Mouse (Mus musculus) E14TG2a.4 (cell line): ENCODE data around the gene Plppr2.

ENCODE experiments used
- CTCF ChIP-seq: conservative IDR thresholded peaks from 2 replicates; pipeline ENCODE4 v1.5.1; 2014; ENCODE audit warnings: low read length
- NANOG ChIP-seq: IDR thresholded peaks from 2 replicates; pipeline ENCODE4 v1.6.1; 2014; ENCODE audit warnings: borderline replicate concordance, low read length, mixed read lengths

DNA sequence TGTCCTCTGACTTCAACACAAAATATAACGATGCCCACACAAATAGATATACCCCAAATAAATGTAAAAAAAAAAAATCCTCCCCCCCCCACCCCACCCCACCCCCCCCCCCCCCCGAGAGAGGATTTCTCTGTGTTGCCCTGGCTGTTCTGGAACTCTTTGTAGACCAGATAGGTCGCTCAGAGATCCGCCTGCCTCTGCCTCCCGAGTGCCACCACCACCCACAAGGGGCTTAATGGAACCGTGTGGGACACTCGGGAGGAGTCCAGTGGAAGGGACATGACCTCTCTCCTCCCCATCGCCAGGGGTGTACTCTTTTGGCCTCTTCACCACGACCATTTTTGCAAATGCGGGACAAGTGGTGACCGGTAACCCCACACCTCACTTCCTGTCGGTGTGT lies 6.2 kb downstream of the Plppr2 start:
- TF ChIP-seq CTCF = no peak
- no peak for TF ChIP-seq NANOG
